Mouse (Mus musculus) Muller cell, postnatal 12 days (primary cell): Measurements from ENCODE around the gene Cnksr3.

Experiments used
- DNase-seq: peaks from one replicate; pipeline ENCODE4 v3.0.0-alpha.2; 2015; ENCODE audit errors: inconsistent ontology term

Gene Cnksr3

DNA sequence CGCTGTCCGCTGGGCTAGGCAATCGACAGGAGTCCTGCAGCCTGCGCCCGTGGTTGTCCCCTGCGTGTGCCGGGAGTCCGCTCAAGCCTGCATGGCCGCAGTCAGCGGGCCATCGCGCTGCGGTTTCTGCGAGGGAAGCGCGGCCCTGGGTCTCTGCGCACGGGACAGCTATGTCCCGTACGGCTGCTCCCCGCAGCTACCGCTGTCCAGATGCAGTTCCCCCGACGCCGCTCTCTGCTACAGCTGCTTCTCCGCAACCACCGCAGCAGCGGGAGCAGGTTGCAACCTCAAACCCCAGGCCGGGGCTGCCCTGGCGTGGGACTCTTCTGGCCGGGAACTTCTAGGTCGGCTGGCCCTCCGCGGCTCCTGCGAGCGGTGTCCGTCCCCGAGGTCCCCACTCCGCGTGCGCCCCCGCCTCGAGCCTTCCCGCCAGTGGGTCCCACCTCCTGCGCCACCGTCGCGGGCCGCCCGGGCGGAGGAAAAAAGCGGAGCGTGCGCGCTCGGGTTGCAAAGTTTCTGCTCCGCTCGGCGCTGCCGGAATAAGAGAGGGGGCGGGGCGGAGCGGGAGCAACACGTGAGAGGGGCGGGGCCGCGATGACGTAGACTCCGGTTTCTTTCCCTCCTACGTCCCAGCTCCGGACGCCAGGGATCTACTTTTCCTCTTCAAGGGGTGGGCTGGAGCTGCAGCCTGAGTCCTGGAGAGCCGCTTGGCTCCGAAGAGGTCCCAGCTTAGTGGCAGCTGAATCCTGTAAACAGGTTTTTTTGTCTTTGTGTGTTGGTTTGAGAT is at the start of gene Cnksr3:
Gene Cnksr3, minus strand, starts transcription at position 542 of the 787 bp plus-strand sequence.
- DNase-seq: peak; percentile 97

DNA sequence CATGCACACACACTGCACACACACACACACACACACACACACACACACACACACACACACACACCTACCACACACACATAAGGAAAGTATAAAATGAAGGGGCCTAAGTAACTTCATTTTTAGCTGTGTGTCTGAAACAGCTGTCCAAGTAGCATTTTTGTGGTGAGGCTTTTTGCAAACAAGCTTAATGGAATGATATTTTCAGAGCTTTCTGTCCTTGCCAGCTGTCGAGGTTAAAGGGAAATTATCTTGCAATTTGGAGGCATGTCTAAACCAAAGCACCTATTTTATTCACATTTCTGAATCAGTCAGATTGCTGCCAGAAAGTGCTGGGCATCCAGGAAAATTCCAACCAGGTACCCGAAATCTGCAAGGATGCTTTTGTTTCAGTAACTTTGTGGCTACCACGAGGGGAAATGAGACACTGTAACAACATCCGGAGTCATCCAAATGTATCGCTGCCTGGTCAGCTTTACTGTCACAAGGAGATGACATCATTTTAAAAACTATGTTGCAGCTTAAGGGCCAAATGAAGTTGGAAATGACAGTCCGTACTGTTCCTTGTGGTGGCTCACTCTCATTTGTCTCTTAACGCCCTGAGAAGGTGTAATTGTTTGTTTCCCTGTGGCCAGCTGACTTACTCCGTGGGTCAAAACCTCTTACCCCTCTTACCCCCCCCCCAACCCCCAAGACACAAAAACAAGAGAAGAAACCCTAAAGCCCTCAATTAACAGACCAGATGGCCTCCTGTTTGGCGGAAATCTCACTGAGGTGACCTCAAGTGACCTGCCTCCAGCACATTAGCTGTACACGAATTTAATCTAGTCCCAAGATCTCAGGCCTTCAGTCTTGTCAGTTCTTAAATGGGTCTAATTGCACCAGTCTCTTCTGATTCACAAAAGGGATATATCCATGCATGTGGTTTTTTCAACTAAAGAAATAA is 48.4 kb upstream of the Cnksr3 start:
- peak; percentile 64 for DNase-seq

DNA sequence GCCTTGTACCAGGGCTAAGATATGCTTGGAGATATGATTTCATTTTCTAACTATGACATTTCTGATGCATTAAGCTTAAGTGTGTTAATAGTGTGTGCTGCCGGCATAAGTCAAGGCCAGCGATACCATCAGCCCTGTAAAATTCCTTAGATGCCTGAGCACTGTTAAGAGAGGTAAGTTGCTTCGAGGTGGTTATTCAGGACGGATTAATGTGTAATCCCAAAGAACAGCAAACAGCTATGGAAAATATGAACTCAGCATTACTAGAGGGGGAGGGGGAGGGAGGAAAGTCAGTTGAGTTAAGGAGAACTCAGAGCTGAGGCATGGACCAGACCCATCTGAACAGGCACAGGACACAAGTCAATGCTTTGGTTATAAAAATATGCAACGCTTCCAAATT is 46.6 kb upstream of the Cnksr3 start:
- DNase-seq: no peak

DNA sequence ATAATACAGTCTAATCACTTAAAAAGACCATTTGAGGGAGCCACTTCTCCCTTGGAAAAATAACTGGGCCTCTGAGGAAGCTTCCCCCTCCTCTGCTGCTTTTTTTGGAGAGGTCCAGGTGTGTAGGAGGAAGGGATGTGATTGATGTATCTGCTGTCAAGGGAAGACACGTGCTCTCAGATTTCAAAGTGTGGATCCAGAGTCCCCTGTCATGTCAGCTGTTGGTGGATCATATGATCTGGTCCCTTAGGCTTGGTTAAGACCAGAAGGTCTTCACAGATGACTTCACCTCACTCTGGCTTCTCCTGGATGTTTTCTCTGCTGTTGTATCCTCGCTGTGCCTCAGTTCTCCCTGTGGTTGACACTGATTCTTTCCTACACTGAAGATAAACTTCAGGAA is 38.4 kb upstream of the Cnksr3 start:
- no peak for DNase-seq

DNA sequence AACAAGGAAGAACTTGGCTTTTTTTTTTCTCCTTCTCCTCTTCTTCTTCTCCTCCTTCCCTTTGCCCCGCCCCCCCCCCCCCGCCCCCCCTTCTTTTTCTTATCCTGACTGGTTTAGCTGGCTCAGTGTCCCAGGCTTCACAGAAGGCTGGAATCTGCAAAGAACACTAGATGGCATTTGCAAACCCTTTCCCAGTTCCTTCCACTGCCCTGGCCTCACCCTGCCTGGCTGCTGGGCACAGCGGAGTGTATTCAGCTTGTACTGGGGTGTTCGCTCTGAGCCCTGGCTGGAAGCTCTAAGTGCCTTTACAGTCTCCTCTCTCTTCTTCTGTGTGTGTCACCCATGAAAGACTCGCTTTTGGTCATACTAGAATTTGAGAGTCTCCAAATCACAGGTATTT is 22.6 kb upstream of the Cnksr3 start:
- DNase-seq: no peak

DNA sequence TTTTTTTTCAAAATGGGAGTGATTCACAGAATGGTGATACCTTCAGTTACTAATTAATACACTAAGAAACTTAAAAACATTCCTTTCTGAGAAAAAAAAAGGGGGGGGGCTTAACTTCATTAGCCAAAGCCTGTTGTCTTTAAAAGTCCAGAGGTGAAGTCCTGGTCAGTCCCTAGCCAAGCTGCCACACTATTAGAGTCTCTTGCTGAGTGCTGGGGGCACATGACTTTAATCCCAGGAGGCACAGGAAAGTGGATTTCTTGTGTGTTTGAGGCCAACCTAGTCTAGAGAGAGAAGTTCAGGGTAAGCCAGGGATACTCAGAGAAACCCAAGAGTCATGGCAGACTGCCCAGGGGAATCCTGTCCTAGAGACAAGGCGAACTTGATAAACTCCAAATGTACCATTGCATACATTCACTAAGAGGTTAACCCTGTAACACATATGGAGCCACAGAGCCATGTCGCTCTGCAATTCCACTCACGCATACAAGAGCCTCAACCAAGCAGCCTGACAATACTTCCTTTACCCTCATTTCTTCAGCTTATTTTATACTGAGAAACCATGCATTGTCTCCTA is 5.6 kb upstream of the Cnksr3 start:
- no peak for DNase-seq

DNA sequence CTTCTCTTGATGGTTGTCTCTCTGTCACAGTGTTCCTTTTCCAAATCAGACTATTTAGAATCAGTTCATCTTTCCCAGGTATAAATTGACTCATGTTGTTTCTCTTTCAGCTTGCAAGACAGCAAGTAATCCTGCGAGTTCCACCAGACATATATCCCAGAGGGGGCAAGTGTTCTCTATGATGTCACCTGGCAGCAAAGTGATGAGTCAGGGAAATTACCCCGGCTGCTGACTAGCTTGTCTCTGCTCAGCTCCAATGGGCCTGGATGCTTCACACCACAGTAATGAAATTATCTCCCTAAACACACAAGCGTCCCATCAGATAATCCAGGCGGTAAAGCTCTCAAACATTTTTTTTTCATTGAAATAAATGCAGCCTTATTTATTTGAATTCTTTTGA is 2.7 kb upstream of the Cnksr3 start:
- DNase-seq: no peak

DNA sequence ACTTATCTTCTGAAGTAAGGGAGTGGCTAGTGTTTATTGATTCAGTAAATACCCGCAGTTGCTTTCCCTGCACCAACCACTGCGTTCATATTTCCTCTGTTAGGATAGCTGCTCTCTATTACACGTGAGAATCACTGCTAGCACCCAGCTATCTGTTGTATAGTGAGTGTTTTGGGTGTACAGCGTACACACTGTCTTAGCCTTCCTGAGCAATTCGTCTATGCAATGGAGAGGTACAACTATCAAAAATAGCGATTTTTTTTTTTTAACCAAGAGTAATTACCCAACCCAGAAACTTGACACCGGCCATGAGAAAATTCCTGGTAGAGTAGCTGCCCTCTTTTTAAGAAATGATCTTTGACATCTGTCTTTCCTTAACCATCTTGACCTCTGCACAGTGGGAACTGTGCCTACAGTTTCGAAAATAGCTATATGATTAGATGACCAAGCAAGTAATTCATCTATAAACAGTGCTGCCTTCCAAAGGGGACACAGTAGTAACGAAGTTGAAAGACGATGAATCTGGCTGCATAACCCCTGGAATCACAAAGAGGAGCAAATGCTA is 1.1 kb upstream of the Cnksr3 start:
- DNase-seq: no peak

DNA sequence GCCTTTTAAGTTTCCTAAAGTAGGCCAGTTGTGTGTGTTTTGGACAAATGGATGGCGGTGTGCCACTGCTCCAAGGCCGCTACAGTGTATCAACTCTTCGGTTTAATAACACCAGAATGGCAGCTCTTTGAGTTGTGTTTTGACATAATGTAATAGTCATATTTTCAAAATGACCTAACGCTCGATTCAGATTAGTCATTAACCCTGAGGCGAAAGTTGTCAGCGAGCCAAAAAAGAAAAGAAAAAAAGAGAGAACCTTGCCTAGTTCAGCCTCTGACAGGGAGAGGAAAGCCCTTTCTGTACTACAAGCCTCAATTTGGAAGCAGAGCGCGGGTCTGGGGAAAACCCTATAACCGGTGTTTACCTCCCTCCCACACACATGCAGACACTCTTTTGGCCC is 500 bp upstream of the Cnksr3 start:
- peak; percentile 82 for DNase-seq

DNA sequence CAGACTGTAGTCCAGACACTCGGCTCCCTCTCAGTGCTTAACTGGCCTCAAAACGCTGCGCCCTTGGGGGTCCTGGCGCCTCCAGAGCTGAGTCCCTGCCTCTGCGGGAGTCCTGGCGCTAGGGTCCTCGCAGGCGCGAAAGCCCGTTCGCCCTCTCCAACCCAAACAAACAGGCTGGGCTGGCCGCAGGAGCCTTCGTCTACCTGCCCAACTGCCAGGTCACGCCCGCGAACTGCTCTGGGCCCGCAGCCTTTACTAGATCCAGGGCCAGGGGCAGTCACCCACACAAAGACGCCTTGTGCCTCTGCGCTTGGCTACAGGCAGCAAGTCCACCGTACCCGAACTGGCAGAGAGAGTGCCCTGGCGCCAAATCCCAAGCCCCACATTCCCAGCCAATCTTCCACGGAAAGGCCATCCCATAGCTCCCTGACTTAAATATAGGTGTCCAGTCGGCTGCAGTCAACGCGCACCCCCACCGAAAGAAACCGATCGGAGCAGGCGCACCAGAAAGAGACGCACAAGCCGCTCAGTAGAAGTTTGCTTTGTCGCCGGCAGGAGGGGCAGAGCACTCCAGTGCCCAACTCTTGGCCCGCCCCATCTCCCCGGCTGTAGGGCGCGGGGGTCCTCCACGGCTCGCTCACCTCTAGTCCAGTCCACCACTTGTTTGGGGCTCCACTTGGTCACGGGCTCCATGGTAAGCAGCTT is 894 bp downstream of the Cnksr3 start:
- DNase-seq: peak; percentile 86

DNA sequence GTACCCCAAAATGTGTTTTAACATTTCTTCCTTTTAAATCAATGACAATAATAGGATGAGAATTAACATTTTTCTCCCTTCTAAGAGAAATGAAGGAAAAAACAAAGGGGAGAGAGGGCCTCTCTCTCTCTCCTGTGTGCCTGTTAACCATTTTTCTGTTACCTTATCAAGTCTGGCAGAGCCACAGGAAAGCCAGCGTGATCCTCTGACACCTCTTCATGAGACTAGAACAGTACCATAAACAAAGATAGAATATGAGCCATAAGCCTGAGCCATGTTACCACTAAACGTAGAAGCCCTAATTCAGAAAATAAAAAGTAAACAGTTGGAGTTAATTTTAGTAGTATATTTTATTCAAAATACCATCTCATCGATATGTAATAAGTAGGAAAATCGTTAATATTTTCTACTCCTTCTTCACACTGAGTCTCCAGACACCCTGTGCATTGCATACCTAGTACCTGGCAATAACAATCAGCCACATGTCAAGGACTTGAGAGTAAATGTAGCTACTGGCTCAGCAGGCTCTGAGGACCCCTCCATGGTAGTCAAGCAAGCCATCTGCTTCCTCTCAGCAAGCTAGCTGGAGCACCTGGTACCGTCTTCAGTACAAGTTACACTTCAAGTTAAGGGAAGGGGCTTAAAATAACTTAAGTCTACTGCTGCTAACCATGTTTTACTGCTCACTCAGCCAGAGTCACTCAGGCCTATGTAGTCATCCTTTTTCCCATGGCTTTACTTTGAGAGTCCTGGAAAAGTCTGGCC is 2.2 kb downstream of the Cnksr3 start:
- no peak for DNase-seq

DNA sequence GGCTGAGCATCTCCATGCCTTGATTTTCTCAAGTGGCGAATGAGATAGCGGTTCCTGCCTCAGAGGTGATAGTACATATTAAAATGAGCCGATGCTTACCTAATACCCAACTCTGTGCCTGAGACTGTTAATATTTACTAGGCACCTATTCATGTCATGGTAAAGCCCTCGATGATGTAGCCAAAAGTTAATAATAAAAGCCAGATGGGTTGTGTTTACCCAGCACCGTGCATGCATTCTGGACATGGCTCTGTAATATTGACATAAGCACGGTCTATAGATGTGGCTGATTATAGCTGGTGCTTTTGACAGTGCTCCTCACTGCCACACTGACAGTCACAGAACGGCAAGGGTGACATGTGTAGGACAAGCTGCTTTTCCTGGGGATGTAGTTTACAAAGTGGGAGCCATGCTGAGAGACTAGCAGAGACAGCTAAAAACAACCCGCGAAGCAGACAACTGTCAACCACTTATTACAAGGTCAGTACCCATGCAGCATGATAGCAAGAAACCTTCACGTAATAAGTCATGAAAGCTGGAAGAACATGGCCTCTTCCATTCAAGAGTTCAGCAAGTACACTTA is 3.1 kb downstream of the Cnksr3 start:
- DNase-seq: no peak

DNA sequence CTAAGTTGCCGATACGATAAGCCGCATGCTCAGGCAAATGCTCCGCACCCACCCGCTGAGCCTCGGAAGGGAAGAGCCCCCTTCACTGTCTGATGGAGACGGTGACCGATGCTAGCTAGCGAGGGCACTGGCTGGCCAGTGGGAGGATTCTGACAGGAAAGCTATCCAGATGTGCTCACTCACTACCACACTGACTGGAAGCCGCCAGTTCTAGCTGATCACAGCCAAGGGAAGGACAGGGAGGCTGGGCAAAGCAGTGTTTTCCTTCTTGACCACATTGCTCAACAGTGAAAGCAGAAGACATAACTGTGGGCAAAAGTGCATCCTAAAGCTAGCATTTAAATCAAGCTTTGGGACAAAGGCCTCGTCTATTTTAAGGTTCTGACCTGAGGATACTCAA is 4.7 kb downstream of the Cnksr3 start:
- DNase-seq: no peak

DNA sequence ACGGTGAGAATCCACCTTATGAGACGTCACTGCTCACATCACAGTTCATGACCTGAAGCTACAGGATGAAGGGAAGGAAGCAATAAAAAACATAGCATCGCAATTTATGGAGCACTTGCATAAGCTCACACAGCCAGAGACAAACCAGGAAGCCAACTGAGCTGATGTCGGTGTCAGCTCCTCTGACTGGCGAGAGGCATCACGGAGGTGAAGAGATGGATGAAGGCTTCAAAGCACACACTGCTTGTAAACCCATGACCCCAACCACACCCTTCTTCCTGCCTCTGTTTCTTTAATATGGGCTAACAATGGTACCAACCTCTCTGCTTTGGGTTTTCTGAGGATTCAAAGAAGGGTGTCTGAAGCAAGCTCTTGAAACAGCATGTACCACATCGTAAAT is 5.5 kb downstream of the Cnksr3 start:
- no peak for DNase-seq

DNA sequence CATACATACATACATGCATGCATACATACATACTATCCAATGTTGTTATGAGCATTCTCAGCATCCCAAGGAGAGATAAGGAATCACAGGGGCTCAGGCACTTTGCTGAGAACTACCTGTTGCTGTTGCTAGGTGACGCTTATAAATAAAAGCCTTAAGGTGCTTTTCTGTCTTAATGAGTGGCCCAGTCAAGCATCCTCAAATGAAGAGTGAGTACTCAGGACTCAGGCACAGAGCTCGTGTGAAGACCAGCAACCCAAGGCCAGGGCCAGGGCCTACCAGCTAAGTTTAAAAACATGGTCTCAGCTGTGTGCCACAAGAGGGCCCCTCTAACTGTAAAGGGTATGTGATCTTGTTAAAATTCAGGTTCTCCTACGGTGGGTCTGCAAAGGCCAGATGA is 6.5 kb downstream of the Cnksr3 start:
- DNase-seq: no peak

DNA sequence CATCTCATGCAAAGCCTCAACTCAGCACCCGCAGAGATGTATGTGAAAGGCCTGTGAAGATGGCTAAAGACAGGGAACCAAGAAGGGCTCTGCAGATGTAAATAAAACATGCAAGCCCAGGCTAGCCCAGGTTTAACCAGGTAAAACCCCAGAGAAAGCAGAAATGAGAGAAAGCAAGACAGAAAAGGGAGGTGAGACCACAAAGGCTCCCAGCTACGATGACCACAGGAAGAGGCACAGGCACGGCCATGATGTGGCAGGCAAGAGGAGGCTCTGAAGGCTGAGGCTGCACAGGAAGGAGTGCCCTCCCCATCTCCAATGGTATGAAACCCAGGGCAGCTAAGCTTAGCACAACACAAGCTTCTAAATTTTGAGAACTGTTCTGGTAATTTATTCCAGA is 7.1 kb downstream of the Cnksr3 start:
- DNase-seq: no peak

DNA sequence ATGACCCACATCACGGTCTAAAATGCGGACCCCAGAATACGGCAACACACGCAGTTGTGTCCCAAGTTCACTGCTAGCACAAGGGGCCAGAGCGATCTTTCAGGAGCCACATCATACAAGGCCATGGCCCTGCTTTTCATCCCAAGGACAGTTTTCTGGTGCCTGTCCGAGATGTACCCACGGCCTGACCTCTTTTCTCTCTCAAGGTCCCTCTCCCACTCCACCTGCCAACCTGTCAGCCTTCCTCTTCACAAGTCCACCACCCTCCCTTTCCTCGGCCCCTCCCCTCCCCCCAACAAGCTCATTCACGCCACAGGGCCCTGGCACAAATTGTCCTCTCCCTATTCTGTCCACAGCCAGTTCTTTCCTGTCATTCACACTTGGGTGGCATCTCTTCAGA is 9.5 kb downstream of the Cnksr3 start:
- no peak for DNase-seq

DNA sequence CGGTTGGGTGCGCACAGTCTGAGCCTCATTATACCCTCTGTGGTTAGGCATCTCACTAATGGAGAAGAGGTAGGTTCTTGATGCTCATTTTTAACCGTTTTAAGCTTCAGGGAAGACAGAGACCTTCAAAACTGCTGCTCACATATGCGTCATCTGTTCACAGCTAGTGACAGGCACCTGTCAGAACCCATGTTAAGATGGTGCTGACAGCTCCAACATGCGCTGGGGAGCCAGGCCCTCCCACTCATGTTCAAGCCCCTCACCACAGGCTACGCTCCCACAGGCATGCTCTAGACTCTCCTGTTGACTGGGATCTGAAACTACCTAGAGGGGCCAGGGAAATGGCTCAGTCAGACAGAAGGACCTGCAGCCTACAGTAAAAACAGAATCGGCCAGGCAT is 11.4 kb downstream of the Cnksr3 start:
- no peak for DNase-seq

DNA sequence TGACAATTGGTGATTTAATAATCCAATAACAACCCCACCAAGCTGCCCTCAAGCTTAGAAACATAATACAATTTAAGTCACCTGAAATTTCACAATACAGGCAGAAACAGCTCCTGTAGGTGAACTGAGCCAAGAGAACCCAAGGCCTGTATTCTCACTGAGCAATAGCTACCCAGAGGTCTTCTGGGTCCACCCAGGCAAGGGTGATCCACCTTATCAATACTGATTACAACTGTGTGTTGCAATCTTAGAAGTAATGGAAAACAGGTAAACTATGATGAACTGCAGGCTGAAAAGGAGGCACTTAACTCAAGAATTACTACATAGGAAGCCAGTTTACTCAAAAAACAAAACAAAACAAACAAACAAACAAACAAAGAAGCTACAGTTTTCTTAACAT is 13.8 kb downstream of the Cnksr3 start:
- no peak for DNase-seq

DNA sequence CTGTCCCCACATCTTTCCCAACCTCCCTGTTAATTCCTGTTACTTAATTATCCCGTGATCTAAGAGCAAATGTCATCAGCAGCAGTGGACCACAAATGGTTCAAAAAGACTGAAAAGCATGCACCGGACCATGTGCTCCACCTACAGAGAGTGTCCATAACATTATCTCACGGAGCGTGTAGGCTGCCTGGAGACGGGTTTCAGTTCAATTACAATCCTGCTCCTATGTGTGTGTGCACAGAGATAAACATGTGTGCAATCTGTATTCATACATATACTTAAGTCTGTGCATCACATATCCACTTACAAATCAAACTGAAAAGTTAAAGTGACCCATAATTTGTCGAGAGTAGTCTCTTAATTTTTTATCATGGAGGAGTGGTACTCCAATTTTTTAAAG is 14.3 kb downstream of the Cnksr3 start:
- no peak for DNase-seq
